Mouse (Mus musculus) forebrain, embryonic 11.5 days (tissue): ENCODE results near the gene Sema4b. TPM values are rescaled to one million over a fixed set of nuclear protein-coding genes. Genes with fewer than 3 reads are reported as not detected.
A peak's percentile ranks its signal among the peaks of the same experiment; 100 is the strongest.

Experiments
- ATAC-seq: fragments of 200-750 bp; cut with Nextera tagmentation; replicated peaks from 2 replicates; pipeline ENCODE4 v1.8.0; 2017; ENCODE audit warnings: moderate TSS enrichment; ENCODE audit not compliant: low FRiP score
- DNase-seq: peaks from one replicate; pipeline ENCODE4 v3.0.0-alpha.2; 2017; ENCODE audit warnings: low spot score
- H3K27ac ChIP-seq: fragments of 300-500 bp; sonication (generic); 2 replicates; pipeline ENCODE4 v1.5.1; 2014; ENCODE audit warnings: low read depth, low read length
- H3K27me3 ChIP-seq: fragments of 300-500 bp; sonication (generic); 2 replicates; pipeline ENCODE4 v1.6.1; 2014; ENCODE audit warnings: mild to moderate bottlenecking, low read length, mixed read lengths; ENCODE audit not compliant: control insufficient read depth, insufficient read depth
- H3K36me3 ChIP-seq: fragments of 300-500 bp; sonication (generic); 2 replicates; pipeline ENCODE4 v1.6.1; 2014; ENCODE audit warnings: mild to moderate bottlenecking, low read length, moderate library complexity, mixed read lengths; ENCODE audit not compliant: control insufficient read depth, insufficient read depth
- H3K4me1 ChIP-seq: fragments of 300-500 bp; sonication (generic); replicated peaks from 2 replicates; pipeline ENCODE4 v1.6.1; 2014; ENCODE audit warnings: low read length, mixed read lengths; ENCODE audit not compliant: control insufficient read depth, insufficient read depth
- H3K4me2 ChIP-seq: fragments of 300-500 bp; sonication (generic); 2 replicates; pipeline ENCODE4 v1.6.1; 2014; ENCODE audit warnings: low read depth, mild to moderate bottlenecking, low read length, moderate library complexity, mixed read lengths; ENCODE audit not compliant: severe bottlenecking
- H3K4me3 ChIP-seq: fragments of 300-500 bp; sonication (generic); 2 replicates; pipeline ENCODE4 v1.5.1; 2014; ENCODE audit warnings: low read depth, low read length
- H3K9ac ChIP-seq: fragments of 300-500 bp; sonication (generic); 2 replicates; pipeline ENCODE4 v1.6.1; 2014; ENCODE audit warnings: low read length
- H3K9me3 ChIP-seq: fragments of 300-500 bp; sonication (generic); 2 replicates; pipeline ENCODE4 v1.6.1; 2016; ENCODE audit warnings: low read length, mixed read lengths; ENCODE audit not compliant: control insufficient read depth
- WGBS: fragments of 180-500 bp; shearing (Covaris S2); extraction: QIAGEN DNeasy Blood & Tissue Kit; methylation state at CpG from one replicate; pipeline ENCODE4 v1.1.7; 2014; 5-methylcytosine and 5-hydroxymethylcytosine counted together
- polyA plus RNA-seq: library from polyadenylated mRNA; unstranded; fragments of >200 nt; fragmentation: Nextera tagmentation; extraction: Ambion mirVana; gene quantifications from 2 replicates; pipeline ENCODE4 v1.2.1, GENCODE M21; 2014

Gene Sema4b
- polyA plus RNA-seq, 1 experiment from 2014 or later = 17.3 TPM

GRCm38 (mm10) chr7:80169847-80170246, 16.8 kb upstream of the Sema4b start:
- Histone ChIP-seq H3K9me3 (no peaks in the 10 kb centered on the region), H3K9ac (no peak overlapping the region), H3K27ac (no peak overlapping the region), H3K4me3 (no peak overlapping the region), H3K36me3 (no peaks in the 10 kb centered on the region), H3K4me2 (no peak overlapping the region), H3K4me1 (no peaks in the 10 kb centered on the region), H3K27me3 (no peaks in the 10 kb centered on the region; the same call in 1 of the 2 replicates)
- DNase-seq (no peak), ATAC-seq (no peak)
- WGBS = 94% methylated on average over 2 of the region's 2 CpGs

- Histone ChIP-seq H3K4me1 (no peaks in the 10 kb centered on the region), H3K4me3 (no peak overlapping the region), H3K27ac (no peak overlapping the region), H3K9ac (0 out of 2 replicates have a peak overlapping the region, but pooled peaks have one; percentile 8), H3K36me3 (no peaks in the 10 kb centered on the region), H3K27me3 (no peaks in the 10 kb centered on the region; the same call in 1 of the 2 replicates), H3K4me2 (no peak overlapping the region), H3K9me3 (no peaks in the 10 kb centered on the region)
- DNase-seq = no peak
- ATAC-seq = no peak
- WGBS = 61% methylated on average over 8 of the region's 8 CpGs
Measured at GRCm38 (mm10) chr7:80171345-80171744, 15.3 kb upstream of the Sema4b start.

- no peak overlapping the region for H3K4me2 ChIP-seq
- H3K4me1 ChIP-seq = no peaks in the 10 kb centered on the region
- H3K36me3 ChIP-seq = no peaks in the 10 kb centered on the region
- 79% methylated on average over 8 of the region's 8 CpGs for WGBS
- DNase-seq = no peak
- no peak for ATAC-seq
- H3K4me3 ChIP-seq = no peak overlapping the region
- H3K9me3 ChIP-seq = no peaks in the 10 kb centered on the region
- no peak overlapping the region for H3K27ac ChIP-seq
- H3K9ac ChIP-seq = no peak overlapping the region
- H3K27me3 ChIP-seq = no peaks in the 10 kb centered on the region
Measured at GRCm38 (mm10) chr7:80172069-80172956, 14.3 kb upstream of the Sema4b start.

- 82% methylated on average over 3 of the region's 3 CpGs for WGBS
- ATAC-seq = no peak
- Histone ChIP-seq H3K27ac (no peak overlapping the region), H3K9me3 (no peaks in the 10 kb centered on the region), H3K9ac (no peak overlapping the region), H3K27me3 (no peaks in the 10 kb centered on the region), H3K4me3 (no peak overlapping the region), H3K36me3 (no peaks in the 10 kb centered on the region), H3K4me2 (no peak overlapping the region), H3K4me1 (no peaks in the 10 kb centered on the region)
- DNase-seq = no peak
Measured at GRCm38 (mm10) chr7:80176159-80176558, 10.5 kb upstream of the Sema4b start.

GRCm38 (mm10) chr7:80177438-80177837, 9.2 kb upstream of the Sema4b start:
- Histone ChIP-seq H3K4me3 (no peak overlapping the region), H3K4me2 (no peak overlapping the region), H3K27ac (no peak overlapping the region), H3K9me3 (no peaks in the 10 kb centered on the region), H3K4me1 (no peaks in the 10 kb centered on the region), H3K9ac (no peak overlapping the region), H3K27me3 (no peaks in the 10 kb centered on the region), H3K36me3 (no peaks in the 10 kb centered on the region)
- 90% methylated on average over 3 of the region's 3 CpGs for WGBS
- ATAC-seq = no peak
- DNase-seq = no peak

- no peak overlapping the region for H3K9ac ChIP-seq
- 93% methylated on average over 10 of the region's 10 CpGs for WGBS
- no peak overlapping the region for H3K4me2 ChIP-seq
- DNase-seq (no peak), ATAC-seq (no peak)
- H3K4me3 ChIP-seq = no peak overlapping the region
- no peaks in the 10 kb centered on the region for H3K4me1 ChIP-seq
- no peak overlapping the region for H3K27ac ChIP-seq
- H3K36me3 ChIP-seq = no peaks in the 10 kb centered on the region
- H3K27me3 ChIP-seq = no peaks in the 10 kb centered on the region
- no peaks in the 10 kb centered on the region for H3K9me3 ChIP-seq
Measured at GRCm38 (mm10) chr7:80178037-80178729, 8.5 kb upstream of the Sema4b start.

- ATAC-seq = no peak
- Histone ChIP-seq H3K9me3 (no peaks in the 10 kb centered on the region), H3K36me3 (no peaks in the 10 kb centered on the region), H3K27ac (no peak overlapping the region), H3K4me3 (no peak overlapping the region), H3K9ac (no peak overlapping the region), H3K4me1 (no peaks in the 10 kb centered on the region), H3K27me3 (no peaks in the 10 kb centered on the region), H3K4me2 (no peak overlapping the region)
- DNase-seq = no peak
- WGBS = 94% methylated on average over 6 of the region's 6 CpGs
Measured at GRCm38 (mm10) chr7:80179327-80179726, 7.3 kb upstream of the Sema4b start.

GRCm38 (mm10) chr7:80179790-80180189, 6.9 kb upstream of the Sema4b start:
- no peak overlapping the region for H3K4me2 ChIP-seq
- H3K9ac ChIP-seq = no peak overlapping the region
- no peaks in the 10 kb centered on the region for H3K36me3 ChIP-seq
- no peaks in the 10 kb centered on the region for H3K4me1 ChIP-seq
- H3K9me3 ChIP-seq = no peaks in the 10 kb centered on the region
- no peaks in the 10 kb centered on the region for H3K27me3 ChIP-seq
- ATAC-seq (no peak), DNase-seq (no peak)
- no peak overlapping the region for H3K27ac ChIP-seq
- H3K4me3 ChIP-seq = no peak overlapping the region
- 85% methylated on average over 6 of the region's 6 CpGs for WGBS
